In the genomic region with DNA sequence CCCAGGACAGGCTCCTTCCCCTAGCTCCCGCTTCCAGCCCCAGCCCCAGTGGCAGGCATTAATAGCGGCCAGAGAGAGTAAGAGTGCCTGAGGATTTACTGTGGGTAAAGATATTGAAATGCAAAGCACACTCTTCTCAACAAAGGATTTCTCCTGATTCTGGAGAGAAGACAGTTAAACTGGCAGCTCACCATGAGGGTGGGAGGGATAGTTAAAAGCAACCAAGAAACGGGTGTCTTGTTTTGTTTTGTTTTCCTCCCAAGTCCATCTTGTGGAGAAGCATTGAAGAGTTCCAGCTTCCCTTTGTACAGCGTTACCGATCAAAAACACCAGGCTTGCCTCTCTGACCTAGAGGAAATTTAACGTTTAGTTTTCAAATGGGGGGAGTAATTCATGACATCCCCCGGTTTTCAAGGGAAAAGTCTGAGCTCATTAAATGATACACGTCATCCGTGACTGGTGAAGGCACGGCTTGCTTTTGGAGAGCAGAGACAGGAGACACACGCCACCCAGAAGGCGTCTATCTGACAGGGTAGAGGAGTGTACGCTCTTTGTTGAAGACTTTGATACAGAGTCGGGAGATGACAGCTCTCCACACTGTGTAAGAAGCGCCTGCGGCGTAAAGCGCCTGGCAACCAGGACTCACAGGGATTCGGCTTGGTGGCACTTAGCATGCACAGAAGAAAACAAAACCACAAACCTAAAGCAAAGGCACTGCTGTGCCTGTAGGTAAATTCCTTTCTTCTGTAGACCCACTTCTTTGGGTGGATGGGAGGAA, we compare ENCODE assay signal across 13 mouse cellular contexts.
DNase-seq lines count a peak whose midpoint lies in the region; ATAC-seq and TF ChIP-seq lines count a peak whose summit lies in the region.
"Had no signal": no experiment of that assay in that cellular context is flagged by ENCODE, and none has a peak within 500 bp of the region (broad histone marks: within the 10 kb centered on the region; RNA-seq: fewer than 3 reads in every experiment).

No protein-coding gene starts in this region.

- no peaks in the 10 kb centered on the region for H3K9me3 ChIP-seq in heart, embryonic 15.5 days (replicated peaks)
- no peaks in the 10 kb centered on the region for H3K9me3 ChIP-seq in hindbrain, embryonic 16.5 days (ENCODE audit: control insufficient read depth, low read length)
- H3K9me3 ChIP-seq in neural tube, embryonic 15.5 days (replicated peaks) = no peaks in the 10 kb centered on the region

- intact Hi-C loops in heart, postnatal 25 days (cut with DNase I) = no loop called here

- TF ChIP-seq POLR2A in lung, adult 2 months (IDR thresholded peaks at IDR 0.05; ENCODE audit: borderline replicate concordance, extremely low read depth, low read depth, low read length) = no peak

- no peak for DNase-seq in heart, postnatal 25 days (ENCODE audit: low spot score)
- DNase-seq in right cerebral cortex, postnatal 4 days = peak; percentile 40
- DNase-seq in right cerebral cortex, postnatal 25 days = no peak
- DNase-seq in lung, adult 2 months = no peak
- no peak for DNase-seq in cerebellum, adult 18-20 months
- DNase-seq: cerebellum, adult 11 months; layer of hippocampus, postnatal 36 days; lung, adult 18-20 months had no signal

- peaks cover 31% of the 10 kb centered on the region for H3K4me1 ChIP-seq in heart, embryonic 15.5 days (replicated peaks)
- H3K4me1 ChIP-seq in hindbrain, embryonic 16.5 days (ENCODE audit: control insufficient read depth, insufficient read depth, low read depth, low read length) = peaks cover 20% of the 10 kb centered on the region
- H3K4me1 ChIP-seq in neural tube, embryonic 15.5 days = peaks cover 38% of the 10 kb centered on the region
- H3K4me1 ChIP-seq in lung, adult 2 months (ENCODE audit: control insufficient read depth, insufficient read depth, low read length) = no peaks in the 10 kb centered on the region

- 0 out of 2 replicates have a peak overlapping the region, but pooled peaks have one; percentile 22 for H3K27ac ChIP-seq in heart, embryonic 15.5 days
- H3K27ac ChIP-seq in hindbrain, embryonic 16.5 days (ENCODE audit: low read depth, low read length) = peak overlapping the region; percentile 73
- peak overlapping the region; percentile 84 for H3K27ac ChIP-seq in neural tube, embryonic 15.5 days (replicated peaks)

- 0 out of 2 replicates have a peak overlapping the region, but pooled peaks have one; percentile 20 for H3K9ac ChIP-seq in heart, embryonic 15.5 days
- H3K9ac ChIP-seq in hindbrain, embryonic 16.5 days (ENCODE audit: low read depth, low read length) = peak overlapping the region; percentile 19; the same call in 1 of the 2 replicates
- no peak overlapping the region for H3K9ac ChIP-seq in neural tube, embryonic 15.5 days (replicated peaks)

- H3K4me3 ChIP-seq in heart, embryonic 15.5 days = peak overlapping the region; percentile 16
- H3K4me3 ChIP-seq in hindbrain, embryonic 16.5 days (ENCODE audit: low read length) = 0 out of 2 replicates have a peak overlapping the region, but pooled peaks have one; percentile 11
- H3K4me3 ChIP-seq in neural tube, embryonic 15.5 days (replicated peaks) = peak overlapping the region; percentile 14
- no peak overlapping the region for H3K4me3 ChIP-seq in lung, adult 2 months (replicated peaks; ENCODE audit: extremely low read depth, low read depth, low read length)
- H3K4me3 ChIP-seq: erythroblast, embryonic 14.5 days had no signal

- no peaks in the 10 kb centered on the region for H3K36me3 ChIP-seq in heart, embryonic 15.5 days
- H3K36me3 ChIP-seq in hindbrain, embryonic 16.5 days (ENCODE audit: control insufficient read depth, insufficient read depth, low read length) = no peaks in the 10 kb centered on the region
- no peaks in the 10 kb centered on the region for H3K36me3 ChIP-seq in neural tube, embryonic 15.5 days

- WGBS in heart, embryonic 15.5 days = 36% methylated on average over 19 of the region's 19 CpGs
- 10% methylated on average over 19 of the region's 19 CpGs for WGBS in hindbrain, embryonic 16.5 days
- 16% methylated on average over 19 of the region's 19 CpGs for WGBS in neural tube, embryonic 15.5 days
- 75% methylated on average over 19 of the region's 19 CpGs for WGBS in lung, adult 2 months

- no peak for TF ChIP-seq CTCF in lung, adult 2 months (IDR thresholded peaks at IDR 0.05; ENCODE audit: insufficient read depth, low read length)

- peak overlapping the region; percentile 32 for H3K4me2 ChIP-seq in heart, embryonic 15.5 days
- peak overlapping the region; percentile 47 for H3K4me2 ChIP-seq in hindbrain, embryonic 16.5 days (ENCODE audit: low read length)
- H3K4me2 ChIP-seq in neural tube, embryonic 15.5 days = peak overlapping the region; percentile 50

- ATAC-seq in heart, embryonic 15.5 days (replicated peaks; ENCODE audit: insufficient number of reproducible peaks, insufficient read depth, low FRiP score, low read depth) = 0 out of 2 replicates have a peak, but pooled peaks have one; percentile 50
- peak; percentile 84 for ATAC-seq in hindbrain, embryonic 16.5 days
- peak; percentile 76 for ATAC-seq in neural tube, embryonic 15.5 days (ENCODE audit: low FRiP score)

- H3K27me3 ChIP-seq in heart, embryonic 15.5 days = no peaks in the 10 kb centered on the region
- no peaks in the 10 kb centered on the region for H3K27me3 ChIP-seq in hindbrain, embryonic 16.5 days (replicated peaks; ENCODE audit: control insufficient read depth, insufficient read depth, low read length)
- H3K27me3 ChIP-seq in neural tube, embryonic 15.5 days (replicated peaks) = no peaks in the 10 kb centered on the region
- H3K27me3 ChIP-seq: CH12.LX had no signal

Comparison
In these comparisons a context has a peak if more than half of its experiments do, and no peak if none do; other contexts are left out.
1. H3K27ac ChIP-seq: peak in every context shown above with its lines; median percentile 84 in neural tube, embryonic 15.5 days; 73 in hindbrain, embryonic 16.5 days; 22 in heart, embryonic 15.5 days.